Mouse (Mus musculus) ES-E14 (cell line): ENCODE measurements at regions not wholly inside any gene's neighbourhood (a gene's known extent, or its start where the extent isn't known, plus 50 kb on each side); places are given as distances from the start of the nearest gene placed in this dataset.

Experiments used
- DNase-seq: peaks from one replicate; pipeline ENCODE4 v3.0.0-alpha.2; 2013; ENCODE audit warnings: low read depth, low spot score
- H3K27ac ChIP-seq: 2 replicates; pipeline ENCODE4 v1.5.1; 2012; ENCODE audit warnings: low read depth, mild to moderate bottlenecking, low read length, moderate library complexity, mixed read lengths; ENCODE audit not compliant: poor library complexity, insufficient read depth, severe bottlenecking
- H3K36me3 ChIP-seq: 2 replicates; pipeline ENCODE4 v1.6.1; 2012; ENCODE audit warnings: mild to moderate bottlenecking, low read length, moderate library complexity, mixed read lengths; ENCODE audit not compliant: control insufficient read depth, poor library complexity, insufficient read depth, severe bottlenecking
- H3K4me1 ChIP-seq, 2 experiments: fragments of 150-350 bp in 1 of 2; sonication (generic) in 1 of 2; 2 replicates each; pipeline ENCODE4 v1.6.1; 2012; ENCODE audit warnings: low read length in 2 of 2, mild to moderate bottlenecking in 1 of 2, mixed read lengths in 1 of 2; ENCODE audit not compliant: control insufficient read depth in 2 of 2, insufficient read depth in 2 of 2, poor library complexity in 1 of 2
- H3K4me3 ChIP-seq, 2 experiments: fragments of 150-350 bp in 1 of 2; sonication (generic) in 1 of 2; 2 replicates each; pipeline ENCODE4 v1.5.1; 2012; ENCODE audit warnings: low read length in 2 of 2, low read depth in 1 of 2, mild to moderate bottlenecking in 1 of 2, mixed read lengths in 1 of 2; ENCODE audit not compliant: insufficient read depth in 1 of 2, poor library complexity in 1 of 2, severe bottlenecking in 1 of 2
- H3K9ac ChIP-seq: 2 replicates; pipeline ENCODE4 v1.6.1; 2012; ENCODE audit warnings: low read depth, mild to moderate bottlenecking, low read length, mixed read lengths; ENCODE audit not compliant: poor library complexity, insufficient read depth, severe bottlenecking
- H3K9me3 ChIP-seq: fragments of 150-350 bp; sonication (generic); 2 replicates; pipeline ENCODE4 v1.6.1; 2012; ENCODE audit warnings: low read depth, mild to moderate bottlenecking, low read length; ENCODE audit not compliant: control insufficient read depth, insufficient read depth
- CHD2 ChIP-seq: IDR thresholded peaks from 2 replicates; pipeline ENCODE4 v1.6.1; 2014; ENCODE audit warnings: mild to moderate bottlenecking, low read depth, low read length, inconsistent platforms
- HCFC1 ChIP-seq: IDR thresholded peaks from 2 replicates; pipeline ENCODE4 v1.6.1; 2012; ENCODE audit warnings: low read length, inconsistent platforms, borderline replicate concordance; ENCODE audit not compliant: insufficient read depth
- MAFK ChIP-seq: IDR thresholded peaks from 2 replicates; pipeline ENCODE4 v1.6.1; 2014; ENCODE audit warnings: mild to moderate bottlenecking, low read depth, low read length, inconsistent platforms; ENCODE audit not compliant: insufficient read depth
- ZC3H11A ChIP-seq: IDR thresholded peaks from 2 replicates; pipeline ENCODE4 v1.6.1; 2012; ENCODE audit warnings: low read depth, mild to moderate bottlenecking, inconsistent platforms, low read length, borderline replicate concordance
- ZNF384 ChIP-seq: IDR thresholded peaks from 2 replicates; pipeline ENCODE4 v1.6.1; 2012; ENCODE audit warnings: low read depth, low read length, inconsistent platforms
- in situ Hi-C, 2 experiments: fragments of 600-800 bp; cut with MboI; formaldehyde crosslinking; loops; one replicate each; pipeline ENCODE4 v1.15.1; 2025; ENCODE audit warnings: low sequenced_read_pairs in 2 of 2, inconsistent platforms in 1 of 2; ENCODE audit not compliant: unreplicated experiment in 2 of 2

DNA sequence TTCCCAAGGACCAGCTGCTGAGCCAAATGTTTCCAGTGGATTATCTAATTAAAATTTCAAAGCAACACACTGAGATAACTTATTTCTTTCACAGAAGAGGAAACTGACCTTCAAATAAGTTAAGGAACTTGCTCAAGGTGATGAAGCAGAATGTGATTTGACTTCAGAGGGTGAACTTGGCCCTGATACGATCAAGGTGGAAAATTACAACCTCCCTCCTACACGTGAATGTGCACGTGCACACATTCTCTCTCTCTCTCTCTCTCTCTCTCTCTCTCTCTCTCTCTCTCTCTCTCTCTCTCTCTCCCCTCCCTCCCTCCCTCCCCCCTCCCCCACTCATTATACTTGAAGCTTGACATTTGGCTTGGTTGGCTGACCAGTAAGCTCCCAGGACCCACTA lies 131.8 kb upstream of the Cxcr4 start:
- no peak overlapping the region for H3K4me3 ChIP-seq
- H3K9ac ChIP-seq, result no peak overlapping the region
- in situ Hi-C loops, result no loop called here
- no peaks in the 10 kb centered on the region for H3K36me3 ChIP-seq
- H3K27ac ChIP-seq, result no peak overlapping the region
- no peaks in the 10 kb centered on the region for H3K4me1 ChIP-seq
- no peaks in the 10 kb centered on the region for H3K9me3 ChIP-seq
- no peak for DNase-seq
- TF ChIP-seq MAFK (no peak), CHD2 (no peak), ZC3H11A (no peak), ZNF384 (no peak), HCFC1 (no peak)

- no peak for TF ChIP-seq ZNF384
- no peak for TF ChIP-seq MAFK
- no peak for TF ChIP-seq CHD2
- no peak for TF ChIP-seq ZC3H11A
- TF ChIP-seq HCFC1, result no peak
- no peak for DNase-seq
- in situ Hi-C loops, result no loop called here
Measured at GRCm38 (mm10) chr1:128722061-128722471, 130.0 kb upstream of the Cxcr4 start.

GRCm38 (mm10) chr1:128714843-128715242 lies 122.8 kb upstream of the Cxcr4 start:
- H3K9me3 ChIP-seq, result no peaks in the 10 kb centered on the region
- H3K9ac ChIP-seq, result no peak overlapping the region
- TF ChIP-seq ZC3H11A (no peak), CHD2 (no peak), MAFK (no peak), HCFC1 (no peak), ZNF384 (no peak)
- in situ Hi-C loops, result no loop called here
- no peak overlapping the region for H3K27ac ChIP-seq
- no peak for DNase-seq
- no peaks in the 10 kb centered on the region for H3K4me1 ChIP-seq
- no peak overlapping the region for H3K4me3 ChIP-seq
- no peaks in the 10 kb centered on the region for H3K36me3 ChIP-seq

More at GRCm38 (mm10) chr1:128722061-128722471, 130.0 kb upstream of the Cxcr4 start:
- H3K9ac ChIP-seq, result no peak overlapping the region
- no peaks in the 10 kb centered on the region for H3K36me3 ChIP-seq
- H3K9me3 ChIP-seq, result no peaks in the 10 kb centered on the region
- H3K27ac ChIP-seq, result no peak overlapping the region
- no peaks in the 10 kb centered on the region for H3K4me1 ChIP-seq
- no peak overlapping the region for H3K4me3 ChIP-seq

DNA sequence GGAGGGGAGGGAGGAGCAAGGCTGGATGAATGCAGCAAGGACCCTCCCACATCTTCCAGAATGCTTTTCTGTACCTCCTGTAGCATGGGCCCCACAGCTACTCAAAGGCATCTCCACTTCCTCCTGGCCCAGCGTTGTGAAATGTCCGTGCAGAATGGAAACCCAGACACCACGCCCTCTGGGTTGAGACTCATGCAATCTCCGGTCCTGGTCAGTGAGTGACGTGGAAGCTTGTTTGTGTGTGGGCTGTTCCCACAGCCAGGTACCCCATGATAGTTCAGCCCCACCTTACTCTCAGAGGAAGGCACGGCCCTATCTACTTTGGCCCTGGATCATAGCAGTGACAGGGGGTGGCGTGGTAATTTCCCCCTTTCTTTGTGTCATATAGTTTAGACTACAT lies 120.8 kb upstream of the Cxcr4 start:
- no peak for TF ChIP-seq HCFC1
- no peak for TF ChIP-seq CHD2
- TF ChIP-seq MAFK, result no peak
- no peak for TF ChIP-seq ZNF384
- no peak for TF ChIP-seq ZC3H11A
- Histone ChIP-seq H3K36me3 (no peaks in the 10 kb centered on the region), H3K4me3 (no peak overlapping the region), H3K9ac (no peak overlapping the region), H3K4me1 (no peaks in the 10 kb centered on the region), H3K27ac (no peak overlapping the region), H3K9me3 (no peaks in the 10 kb centered on the region)
- in situ Hi-C loops, result no loop called here
- no peak for DNase-seq

DNA sequence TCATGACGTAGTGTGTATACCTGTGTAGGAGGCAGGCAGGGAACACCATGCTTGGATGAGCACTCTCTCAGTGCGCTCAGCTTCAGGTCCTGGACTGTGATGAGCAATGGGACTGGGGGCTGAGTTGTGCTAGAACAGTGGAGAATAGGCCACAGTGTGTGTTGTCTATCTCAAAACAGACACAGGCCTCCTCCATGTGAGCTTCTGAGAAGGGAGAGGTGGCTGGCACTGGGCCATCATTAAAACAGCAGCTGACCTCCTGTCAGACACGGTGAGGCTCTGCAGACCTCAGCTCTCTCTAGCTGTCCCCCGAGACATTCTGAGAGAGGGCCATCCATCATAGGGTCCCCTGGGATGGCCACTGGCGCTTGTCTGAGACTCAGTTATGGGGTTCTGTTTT lies 119.0 kb upstream of the Cxcr4 start:
- Histone ChIP-seq H3K36me3 (no peaks in the 10 kb centered on the region), H3K9me3 (no peaks in the 10 kb centered on the region), H3K9ac (no peak overlapping the region), H3K27ac (no peak overlapping the region), H3K4me1 (no peaks in the 10 kb centered on the region), H3K4me3 (no peak overlapping the region)
- in situ Hi-C loops, result no loop called here
- DNase-seq, result no peak
- no peak for TF ChIP-seq HCFC1
- no peak for TF ChIP-seq ZNF384
- no peak for TF ChIP-seq ZC3H11A
- no peak for TF ChIP-seq MAFK
- no peak for TF ChIP-seq CHD2
